Mouse (Mus musculus) forebrain, embryonic 11.5 days (tissue): Measurements from ENCODE around the gene Fndc3b. TPM values are rescaled to one million over a fixed set of nuclear protein-coding genes. Genes with fewer than 3 reads are reported as not detected.

Experiments
- ATAC-seq: fragments of 200-750 bp; cut with Nextera tagmentation; replicated peaks from 2 replicates; pipeline ENCODE4 v1.8.0; 2017; ENCODE audit warnings: moderate TSS enrichment; ENCODE audit not compliant: low FRiP score
- DNase-seq: peaks from one replicate; pipeline ENCODE4 v3.0.0-alpha.2; 2017; ENCODE audit warnings: low spot score
- H3K27ac ChIP-seq: fragments of 300-500 bp; sonication (generic); 2 replicates; pipeline ENCODE4 v1.5.1; 2014; ENCODE audit warnings: low read depth, low read length
- H3K27me3 ChIP-seq: fragments of 300-500 bp; sonication (generic); 2 replicates; pipeline ENCODE4 v1.6.1; 2014; ENCODE audit warnings: mild to moderate bottlenecking, low read length, mixed read lengths; ENCODE audit not compliant: control insufficient read depth, insufficient read depth
- H3K36me3 ChIP-seq: fragments of 300-500 bp; sonication (generic); 2 replicates; pipeline ENCODE4 v1.6.1; 2014; ENCODE audit warnings: mild to moderate bottlenecking, low read length, moderate library complexity, mixed read lengths; ENCODE audit not compliant: control insufficient read depth, insufficient read depth
- H3K4me1 ChIP-seq: fragments of 300-500 bp; sonication (generic); replicated peaks from 2 replicates; pipeline ENCODE4 v1.6.1; 2014; ENCODE audit warnings: low read length, mixed read lengths; ENCODE audit not compliant: control insufficient read depth, insufficient read depth
- H3K4me2 ChIP-seq: fragments of 300-500 bp; sonication (generic); 2 replicates; pipeline ENCODE4 v1.6.1; 2014; ENCODE audit warnings: low read depth, mild to moderate bottlenecking, low read length, moderate library complexity, mixed read lengths; ENCODE audit not compliant: severe bottlenecking
- H3K4me3 ChIP-seq: fragments of 300-500 bp; sonication (generic); 2 replicates; pipeline ENCODE4 v1.5.1; 2014; ENCODE audit warnings: low read depth, low read length
- H3K9ac ChIP-seq: fragments of 300-500 bp; sonication (generic); 2 replicates; pipeline ENCODE4 v1.6.1; 2014; ENCODE audit warnings: low read length
- H3K9me3 ChIP-seq: fragments of 300-500 bp; sonication (generic); 2 replicates; pipeline ENCODE4 v1.6.1; 2016; ENCODE audit warnings: low read length, mixed read lengths; ENCODE audit not compliant: control insufficient read depth
- WGBS: fragments of 180-500 bp; shearing (Covaris S2); extraction: QIAGEN DNeasy Blood & Tissue Kit; methylation state at CpG from one replicate; pipeline ENCODE4 v1.1.7; 2014; 5-methylcytosine and 5-hydroxymethylcytosine counted together
- polyA plus RNA-seq: library from polyadenylated mRNA; unstranded; fragments of >200 nt; fragmentation: Nextera tagmentation; extraction: Ambion mirVana; gene quantifications from 2 replicates; pipeline ENCODE4 v1.2.1, GENCODE M21; 2014

Gene Fndc3b
- polyA plus RNA-seq, 1 experiment from 2014 or later = 11.3 TPM

DNA sequence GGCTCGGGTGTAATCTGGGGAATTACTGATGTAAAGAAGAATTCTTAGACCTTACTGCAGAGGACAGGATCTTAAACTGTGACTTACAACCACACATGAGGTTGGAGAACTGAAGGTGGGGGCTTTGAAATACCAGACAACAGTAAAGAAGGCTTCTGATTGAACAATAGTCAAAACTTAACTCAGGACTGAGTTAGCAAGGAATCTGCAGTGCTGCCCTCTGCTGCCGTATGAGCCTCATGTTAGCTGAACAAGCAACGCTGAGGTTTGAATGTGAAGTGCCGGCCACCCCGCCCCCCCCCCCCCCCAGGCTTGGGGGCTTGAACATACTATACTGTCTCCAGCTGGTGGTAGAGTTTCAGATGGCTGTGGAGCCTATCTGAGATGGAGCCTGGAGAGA lies 194.6 kb downstream of the Fndc3b start:
- ATAC-seq (no peak), DNase-seq (no peak)
- Histone ChIP-seq H3K27ac (no peak overlapping the region), H3K4me1 (no peaks in the 10 kb centered on the region), H3K9me3 (no peaks in the 10 kb centered on the region), H3K9ac (no peak overlapping the region), H3K4me3 (no peak overlapping the region), H3K4me2 (no peak overlapping the region), H3K36me3 (no peaks in the 10 kb centered on the region), H3K27me3 (no peaks in the 10 kb centered on the region)
- WGBS = 33% methylated on average over 5 of the region's 5 CpGs

DNA sequence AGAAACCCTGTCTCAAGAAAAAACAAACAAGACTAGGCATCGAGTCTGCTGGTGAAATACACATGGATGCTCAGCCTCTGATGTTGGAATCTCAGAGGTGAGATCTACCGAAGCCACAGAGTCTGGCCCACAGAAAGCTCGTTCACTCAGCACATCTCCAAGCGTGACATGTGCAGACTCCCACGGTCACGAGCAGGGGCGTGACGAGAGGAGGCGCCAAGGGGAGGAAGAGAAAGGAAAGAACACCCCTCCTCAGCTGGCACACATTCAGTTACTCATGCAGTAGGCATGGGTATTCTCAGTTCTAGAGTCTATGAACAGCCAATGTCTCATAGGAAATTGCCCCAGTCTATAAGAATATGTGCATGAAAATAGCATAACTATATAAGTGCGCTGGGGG lies 199.3 kb downstream of the Fndc3b start:
- Histone ChIP-seq H3K4me1 (no peaks in the 10 kb centered on the region), H3K9me3 (no peaks in the 10 kb centered on the region), H3K27ac (no peak overlapping the region), H3K27me3 (no peaks in the 10 kb centered on the region), H3K36me3 (no peaks in the 10 kb centered on the region), H3K4me3 (no peak overlapping the region), H3K9ac (no peak overlapping the region), H3K4me2 (no peak overlapping the region)
- no peak for ATAC-seq
- WGBS = 87% methylated on average over 10 of the region's 10 CpGs
- no peak for DNase-seq

DNA sequence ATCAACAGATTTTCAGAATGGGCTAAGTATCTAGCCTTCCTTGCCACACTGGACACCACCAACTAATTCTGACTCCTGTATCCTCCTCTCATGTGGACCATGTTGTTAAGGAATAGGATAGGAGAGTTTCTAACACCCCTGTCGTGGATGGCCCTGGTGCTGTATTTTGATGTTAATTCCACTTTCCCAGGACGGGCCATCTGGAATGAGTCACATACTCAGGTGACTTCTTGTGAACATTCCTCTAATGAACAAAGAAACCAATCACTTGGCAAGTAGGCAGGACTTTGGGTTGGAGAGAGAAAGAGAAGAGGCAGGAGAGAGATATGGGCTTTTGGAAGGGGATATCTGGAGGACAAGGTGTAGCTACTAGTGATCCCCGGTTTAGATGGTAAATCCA lies 204.2 kb downstream of the Fndc3b start:
- Histone ChIP-seq H3K36me3 (no peaks in the 10 kb centered on the region), H3K27me3 (no peaks in the 10 kb centered on the region), H3K4me1 (no peaks in the 10 kb centered on the region), H3K4me3 (no peak overlapping the region), H3K9ac (no peak overlapping the region), H3K4me2 (no peak overlapping the region), H3K27ac (no peak overlapping the region), H3K9me3 (no peaks in the 10 kb centered on the region)
- 90% methylated on average over 3 of the region's 3 CpGs for WGBS
- DNase-seq (no peak), ATAC-seq (no peak)

DNA sequence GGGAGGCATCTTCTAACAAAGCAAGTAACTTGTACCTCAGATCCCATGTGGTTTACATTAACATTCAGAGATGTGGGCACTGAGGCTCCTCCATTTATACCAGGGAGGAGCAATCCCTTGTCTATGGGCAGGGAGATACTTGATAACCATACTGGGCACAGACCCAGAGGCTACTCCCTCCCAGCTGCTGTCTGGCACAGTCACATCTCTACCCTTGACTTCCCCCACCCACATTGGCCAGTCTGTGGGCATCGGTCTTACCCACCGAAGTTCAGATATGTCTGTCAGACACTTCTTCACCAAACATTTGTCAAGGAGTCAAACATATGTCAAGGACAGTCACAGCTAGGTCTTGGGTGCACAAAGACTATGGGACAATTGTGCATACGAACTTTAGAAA lies 205.5 kb downstream of the Fndc3b start:
- no peaks in the 10 kb centered on the region for H3K9me3 ChIP-seq
- no peak overlapping the region for H3K4me3 ChIP-seq
- H3K4me1 ChIP-seq = no peaks in the 10 kb centered on the region
- ATAC-seq = no peak
- no peaks in the 10 kb centered on the region; the same call in 1 of the 2 replicates for H3K36me3 ChIP-seq
- no peak overlapping the region for H3K9ac ChIP-seq
- no peak overlapping the region for H3K4me2 ChIP-seq
- no peaks in the 10 kb centered on the region for H3K27me3 ChIP-seq
- no peak overlapping the region for H3K27ac ChIP-seq
- 91% methylated on average over 3 of the region's 3 CpGs for WGBS
- no peak for DNase-seq

DNA sequence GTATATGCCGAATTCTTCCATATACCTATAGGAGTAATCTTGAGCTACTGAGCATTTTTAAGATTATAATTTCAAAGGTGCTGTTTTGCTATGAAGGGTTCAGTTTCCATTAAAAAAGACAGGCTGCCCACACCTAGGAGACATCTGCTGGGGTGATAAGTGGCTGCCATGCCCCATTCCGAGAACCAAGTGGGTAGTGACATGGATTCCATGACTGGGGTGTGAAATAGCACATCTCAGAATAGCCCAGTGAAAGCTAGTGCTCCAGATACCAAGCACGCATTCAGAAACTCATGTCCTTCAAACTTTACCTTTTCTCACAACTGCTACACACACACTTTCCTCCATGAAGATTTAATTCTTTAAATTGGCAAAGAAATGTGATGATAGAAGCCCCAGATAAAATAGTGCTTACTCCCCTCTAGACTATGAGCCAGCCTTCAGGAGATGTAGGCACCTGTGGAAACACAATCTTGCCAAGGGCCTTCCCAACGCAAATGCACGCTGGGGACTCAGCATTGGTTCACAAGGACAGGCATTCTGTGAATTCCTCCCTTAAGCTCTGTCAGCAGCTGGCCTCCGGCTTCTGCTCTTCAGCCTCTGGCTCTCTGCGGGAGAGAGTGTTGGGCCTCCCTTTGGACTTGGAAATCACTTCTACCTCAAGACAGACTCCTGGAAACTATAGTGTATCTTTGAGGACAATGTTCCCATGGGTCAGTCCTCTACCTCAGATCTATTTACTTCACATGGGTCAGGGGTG lies 207.6 kb downstream of the Fndc3b start:
- Histone ChIP-seq H3K9ac (no peak overlapping the region), H3K4me2 (no peak overlapping the region), H3K27ac (no peak overlapping the region), H3K36me3 (no peaks in the 10 kb centered on the region; the same call in 1 of the 2 replicates), H3K27me3 (no peaks in the 10 kb centered on the region), H3K9me3 (no peaks in the 10 kb centered on the region), H3K4me3 (no peak overlapping the region), H3K4me1 (no peaks in the 10 kb centered on the region)
- ATAC-seq = no peak
- 89% methylated on average over 7 of the region's 7 CpGs for WGBS
- no peak for DNase-seq

DNA sequence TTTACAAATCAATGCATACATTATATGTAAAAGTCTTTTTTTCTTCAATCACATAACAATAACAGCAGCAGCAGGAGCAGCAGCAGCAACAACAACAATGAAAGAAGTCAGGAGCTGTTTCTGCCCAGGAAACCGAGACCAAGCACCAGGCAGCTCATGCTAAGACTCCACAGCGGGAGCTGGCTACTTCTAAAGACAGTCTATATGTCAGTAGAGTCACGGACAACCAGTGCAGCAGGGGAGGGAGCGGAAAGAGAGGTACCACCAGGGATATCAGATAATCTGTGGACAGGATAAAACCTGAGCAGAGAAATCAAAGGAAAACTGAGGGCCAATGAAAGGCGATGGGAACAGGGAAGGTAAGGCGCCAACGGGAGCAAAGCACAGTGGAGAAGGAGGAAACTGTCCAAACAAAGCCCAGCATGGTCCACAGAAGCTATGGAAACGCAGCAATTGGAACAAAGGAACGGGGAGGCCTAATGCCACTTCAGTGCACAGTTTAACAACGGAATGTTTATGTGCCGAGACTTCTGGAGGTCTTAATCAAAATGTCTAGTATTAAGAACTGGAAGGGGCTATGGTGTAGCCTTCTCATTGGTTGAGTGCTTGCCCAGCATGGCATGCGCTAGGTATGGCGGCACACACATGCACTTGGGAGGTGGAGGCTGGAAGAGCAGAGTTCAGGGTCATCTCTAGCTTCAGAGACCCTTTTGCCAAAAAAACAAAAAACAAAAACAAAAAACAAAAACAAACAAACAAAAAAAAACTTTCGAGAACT lies 215.6 kb downstream of the Fndc3b start:
- DNase-seq (peak; percentile 53), ATAC-seq (peak; percentile 53)
- Histone ChIP-seq H3K36me3 (no peaks in the 10 kb centered on the region; the same call in 1 of the 2 replicates), H3K9ac (no peak overlapping the region), H3K27ac (no peak overlapping the region), H3K4me3 (no peak overlapping the region), H3K4me1 (no peaks in the 10 kb centered on the region), H3K4me2 (no peak overlapping the region), H3K27me3 (no peaks in the 10 kb centered on the region), H3K9me3 (no peaks in the 10 kb centered on the region)
- WGBS = 52% methylated on average over 14 of the region's 14 CpGs

DNA sequence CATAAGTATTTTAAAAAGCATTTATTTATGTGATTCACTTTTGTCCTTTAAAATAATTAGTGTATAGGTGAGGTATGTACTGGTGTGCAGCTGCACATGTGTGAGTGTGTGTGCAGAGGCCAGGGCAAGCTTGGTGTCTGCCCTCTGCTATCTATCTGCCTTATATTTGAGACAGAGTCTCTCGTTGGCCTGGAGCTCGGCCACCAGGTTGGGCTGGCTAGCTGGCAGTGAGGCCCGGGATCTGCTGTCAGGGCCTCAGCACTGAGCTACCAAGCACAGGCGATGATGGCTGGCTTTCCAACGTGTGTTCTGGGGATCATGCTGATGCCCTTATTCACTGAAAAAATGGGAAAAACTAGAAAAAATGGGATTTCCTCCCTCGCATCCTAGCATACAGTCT lies 216.4 kb downstream of the Fndc3b start:
- H3K9ac ChIP-seq = no peak overlapping the region
- no peaks in the 10 kb centered on the region; the same call in 1 of the 2 replicates for H3K36me3 ChIP-seq
- no peaks in the 10 kb centered on the region for H3K27me3 ChIP-seq
- H3K27ac ChIP-seq = no peak overlapping the region
- DNase-seq (no peak), ATAC-seq (no peak)
- 84% methylated on average over 6 of the region's 6 CpGs for WGBS
- no peaks in the 10 kb centered on the region for H3K9me3 ChIP-seq
- no peak overlapping the region for H3K4me2 ChIP-seq
- H3K4me3 ChIP-seq = no peak overlapping the region
- no peaks in the 10 kb centered on the region for H3K4me1 ChIP-seq

DNA sequence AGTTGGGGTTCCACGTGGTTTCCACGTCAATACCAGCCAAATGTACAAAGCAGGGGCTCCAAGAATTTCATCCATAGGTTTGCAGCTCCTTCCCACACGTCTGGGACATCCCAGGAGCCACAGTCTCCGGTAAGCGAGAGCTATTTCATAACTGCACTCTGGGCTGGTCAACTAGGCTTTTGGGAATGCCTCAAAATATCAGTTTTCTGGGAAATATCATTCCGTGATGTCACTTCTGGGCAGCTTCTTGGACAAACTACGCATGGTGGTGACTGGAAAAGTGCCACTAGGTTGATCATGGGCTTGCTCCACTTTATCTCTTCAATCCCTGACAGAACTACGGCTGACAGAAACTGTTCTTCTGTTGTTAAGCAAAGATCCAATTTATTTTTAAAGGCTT lies 217.0 kb downstream of the Fndc3b start:
- DNase-seq (no peak), ATAC-seq (no peak)
- Histone ChIP-seq H3K4me3 (no peak overlapping the region), H3K9ac (no peak overlapping the region), H3K27ac (no peak overlapping the region), H3K36me3 (no peaks in the 10 kb centered on the region; the same call in 1 of the 2 replicates), H3K4me2 (no peak overlapping the region), H3K27me3 (no peaks in the 10 kb centered on the region), H3K4me1 (no peaks in the 10 kb centered on the region), H3K9me3 (no peaks in the 10 kb centered on the region)
- 94% methylated on average over 8 of the region's 8 CpGs for WGBS
